Mouse (Mus musculus) heart, embryonic 10.5 days (tissue): Measurements from ENCODE around the gene Slc47a1. TPM values are rescaled to one million over a fixed set of nuclear protein-coding genes. Genes with fewer than 3 reads are reported as not detected.
"Not testable (repeated sequence)": the region's sequence is repeated elsewhere in the genome, so short reads cannot be mapped to it uniquely, and the experiment has no call there.

ENCODE experiments used
- DNase-seq: peaks from one replicate; pipeline ENCODE4 v3.0.0-alpha.2; 2017; ENCODE audit warnings: low spot score
- H3K27ac ChIP-seq: fragments of 300-500 bp; sonication (generic); 2 replicates; pipeline ENCODE4 v1.5.1; 2016; ENCODE audit warnings: mild to moderate bottlenecking
- H3K27me3 ChIP-seq: fragments of 300-500 bp; sonication (generic); 2 replicates; pipeline ENCODE4 v1.6.1; 2016; ENCODE audit warnings: mild to moderate bottlenecking; ENCODE audit not compliant: poor library complexity, insufficient read depth, severe bottlenecking
- H3K36me3 ChIP-seq: fragments of 300-500 bp; sonication (generic); 2 replicates; pipeline ENCODE4 v1.6.1; 2016; ENCODE audit warnings: mild to moderate bottlenecking, moderate library complexity
- H3K4me1 ChIP-seq: fragments of 300-500 bp; sonication (generic); 2 replicates; pipeline ENCODE4 v1.6.1; 2016; ENCODE audit warnings: mild to moderate bottlenecking
- H3K4me3 ChIP-seq: fragments of 300-500 bp; sonication (generic); 2 replicates; pipeline ENCODE4 v1.5.1; 2016; ENCODE audit warnings: mild to moderate bottlenecking, moderate library complexity
- H3K9me3 ChIP-seq: fragments of 300-500 bp; sonication (generic); 2 replicates; pipeline ENCODE4 v1.6.1; 2016; ENCODE audit warnings: mild to moderate bottlenecking, moderate library complexity
- WGBS: fragments of 180-500 bp; shearing (Covaris S2); methylation state at CpG from one replicate; pipeline ENCODE4 v1.1.7; 2016; 5-methylcytosine and 5-hydroxymethylcytosine counted together
- polyA plus RNA-seq: library from polyadenylated mRNA; unstranded; fragments of >200 nt; fragmentation: Nextera tagmentation; extraction: Ambion mirVana; gene quantifications from 2 replicates; pipeline ENCODE4 v1.2.1, GENCODE M21; 2016

Slc47a1 gene
- polyA plus RNA-seq, 1 experiment from 2014 or later = 11.3 TPM

GRCm38 (mm10) chr11:61407638-61408183 is 29.6 kb upstream of the Slc47a1 start:
- peak overlapping the region; percentile 78 for H3K4me3 ChIP-seq
- WGBS = 1% methylated on average over 39 of the region's 39 CpGs
- H3K27me3 ChIP-seq = 0 out of 2 replicates have a peak, but pooled peaks cover 6% of the 10 kb centered on the region
- no peaks in the 10 kb centered on the region for H3K4me1 ChIP-seq
- DNase-seq = peak; percentile 94
- no peaks in the 10 kb centered on the region for H3K36me3 ChIP-seq
- H3K9me3 ChIP-seq = no peaks in the 10 kb centered on the region
- H3K27ac ChIP-seq = peak overlapping the region; percentile 91

GRCm38 (mm10) chr11:61401794-61402193 is 23.6 kb upstream of the Slc47a1 start:
- H3K4me3 ChIP-seq = no peak overlapping the region
- no peaks in the 10 kb centered on the region for H3K36me3 ChIP-seq
- peaks cover 19% of the 10 kb centered on the region for H3K4me1 ChIP-seq
- no peaks in the 10 kb centered on the region for H3K27me3 ChIP-seq
- WGBS = 80% methylated on average over 4 of the region's 4 CpGs
- DNase-seq = no peak
- H3K27ac ChIP-seq = peak overlapping the region; percentile 59; the same call in 1 of the 2 replicates
- H3K9me3 ChIP-seq = no peaks in the 10 kb centered on the region

GRCm38 (mm10) chr11:61400681-61401346 is 22.7 kb upstream of the Slc47a1 start:
- WGBS = 41% methylated on average over 8 of the region's 8 CpGs
- Histone ChIP-seq H3K9me3 (no peaks in the 10 kb centered on the region), H3K36me3 (no peaks in the 10 kb centered on the region), H3K27me3 (no peaks in the 10 kb centered on the region), H3K4me1 (peaks cover 19% of the 10 kb centered on the region), H3K27ac (peak overlapping the region; percentile 59; the same call in 1 of the 2 replicates), H3K4me3 (0 out of 2 replicates have a peak overlapping the region, but pooled peaks have one; percentile 9)
- DNase-seq = no peak

- not testable (repeated sequence) for H3K4me3 ChIP-seq, H3K9me3 ChIP-seq, H3K27ac ChIP-seq, H3K36me3 ChIP-seq, DNase-seq, H3K27me3 ChIP-seq
- peaks cover 19% of the 10 kb centered on the region for H3K4me1 ChIP-seq
- 90% methylated on average over 18 of the region's 18 CpGs for WGBS
Observed at GRCm38 (mm10) chr11:61397423-61398043, 19.4 kb upstream of the Slc47a1 start.

GRCm38 (mm10) chr11:61388936-61389335 is 10.8 kb upstream of the Slc47a1 start:
- 77% methylated on average over 4 of the region's 4 CpGs for WGBS

GRCm38 (mm10) chr11:61388012-61388411 is 9.9 kb upstream of the Slc47a1 start:
- Histone ChIP-seq H3K4me3 (no peak overlapping the region), H3K9me3 (peaks cover 3% of the 10 kb centered on the region; the same call in 1 of the 2 replicates), H3K36me3 (no peaks in the 10 kb centered on the region), H3K27me3 (no peaks in the 10 kb centered on the region), H3K27ac (no peak overlapping the region), H3K4me1 (no peaks in the 10 kb centered on the region)
- no peak for DNase-seq
- 55% methylated on average over 6 of the region's 6 CpGs for WGBS

More at GRCm38 (mm10) chr11:61388936-61389335, 10.8 kb upstream of the Slc47a1 start:
- no peak overlapping the region for H3K27ac ChIP-seq
- H3K27me3 ChIP-seq = no peaks in the 10 kb centered on the region
- no peak for DNase-seq
- H3K9me3 ChIP-seq = peaks cover 3% of the 10 kb centered on the region; the same call in 1 of the 2 replicates
- no peaks in the 10 kb centered on the region for H3K36me3 ChIP-seq
- H3K4me1 ChIP-seq = no peaks in the 10 kb centered on the region
- H3K4me3 ChIP-seq = no peak overlapping the region

- no peaks in the 10 kb centered on the region for H3K27me3 ChIP-seq
- WGBS = 69% methylated on average over 6 of the region's 6 CpGs
- H3K9me3 ChIP-seq = peaks cover 3% of the 10 kb centered on the region; the same call in 1 of the 2 replicates
- no peak for DNase-seq
- no peak overlapping the region for H3K4me3 ChIP-seq
- H3K36me3 ChIP-seq = no peaks in the 10 kb centered on the region
- H3K4me1 ChIP-seq = no peaks in the 10 kb centered on the region
- H3K27ac ChIP-seq = no peak overlapping the region
Observed at GRCm38 (mm10) chr11:61387233-61387632, 9.1 kb upstream of the Slc47a1 start.

GRCm38 (mm10) chr11:61385725-61386124 is 7.6 kb upstream of the Slc47a1 start:
- H3K27me3 ChIP-seq = no peaks in the 10 kb centered on the region
- no peak overlapping the region for H3K27ac ChIP-seq
- H3K9me3 ChIP-seq = no peaks in the 10 kb centered on the region
- no peak overlapping the region for H3K4me3 ChIP-seq
- H3K4me1 ChIP-seq = no peaks in the 10 kb centered on the region
- H3K36me3 ChIP-seq = no peaks in the 10 kb centered on the region
- no peak for DNase-seq
- 71% methylated on average over 4 of the region's 4 CpGs for WGBS

- 95% methylated on average over 1 of the region's 1 CpGs for WGBS
- Histone ChIP-seq H3K9me3 (no peaks in the 10 kb centered on the region), H3K36me3 (no peaks in the 10 kb centered on the region), H3K27me3 (peaks cover 39% of the 10 kb centered on the region), H3K27ac (no peak overlapping the region), H3K4me3 (no peak overlapping the region), H3K4me1 (peaks cover 15% of the 10 kb centered on the region)
- DNase-seq = no peak
Observed at GRCm38 (mm10) chr11:61381272-61381671, 3.1 kb upstream of the Slc47a1 start.

GRCm38 (mm10) chr11:61378651-61379050 is 506 bp upstream of the Slc47a1 start:
- H3K4me3 ChIP-seq = no peak overlapping the region
- H3K9me3 ChIP-seq = no peaks in the 10 kb centered on the region
- no peak for DNase-seq
- no peaks in the 10 kb centered on the region for H3K36me3 ChIP-seq
- H3K27ac ChIP-seq = no peak overlapping the region
- 67% methylated on average over 4 of the region's 4 CpGs for WGBS
- H3K4me1 ChIP-seq = peaks cover 15% of the 10 kb centered on the region
- H3K27me3 ChIP-seq = peaks cover 65% of the 10 kb centered on the region

- H3K27me3 ChIP-seq = peaks cover 30% of the 10 kb centered on the region
- H3K36me3 ChIP-seq = no peaks in the 10 kb centered on the region
- H3K4me1 ChIP-seq = peaks cover 49% of the 10 kb centered on the region
- no peak overlapping the region for H3K4me3 ChIP-seq
- DNase-seq = no peak
- H3K9me3 ChIP-seq = no peaks in the 10 kb centered on the region
- 96% methylated on average over 2 of the region's 2 CpGs for WGBS
- no peak overlapping the region for H3K27ac ChIP-seq
Observed at GRCm38 (mm10) chr11:61368668-61369067, 9.5 kb downstream of the Slc47a1 start.

GRCm38 (mm10) chr11:61366517-61367273 is 11.4 kb downstream of the Slc47a1 start:
- peak overlapping the region; percentile 40 for H3K4me3 ChIP-seq
- peaks cover 19% of the 10 kb centered on the region for H3K27me3 ChIP-seq
- H3K36me3 ChIP-seq = no peaks in the 10 kb centered on the region
- H3K4me1 ChIP-seq = peaks cover 61% of the 10 kb centered on the region
- peak overlapping the region; percentile 91 for H3K27ac ChIP-seq
- WGBS = 32% methylated on average over 9 of the region's 9 CpGs
- no peaks in the 10 kb centered on the region for H3K9me3 ChIP-seq
- peak; percentile 94 for DNase-seq
